19 mouse cellular contexts compared by ENCODE assay signal in the genomic region with DNA sequence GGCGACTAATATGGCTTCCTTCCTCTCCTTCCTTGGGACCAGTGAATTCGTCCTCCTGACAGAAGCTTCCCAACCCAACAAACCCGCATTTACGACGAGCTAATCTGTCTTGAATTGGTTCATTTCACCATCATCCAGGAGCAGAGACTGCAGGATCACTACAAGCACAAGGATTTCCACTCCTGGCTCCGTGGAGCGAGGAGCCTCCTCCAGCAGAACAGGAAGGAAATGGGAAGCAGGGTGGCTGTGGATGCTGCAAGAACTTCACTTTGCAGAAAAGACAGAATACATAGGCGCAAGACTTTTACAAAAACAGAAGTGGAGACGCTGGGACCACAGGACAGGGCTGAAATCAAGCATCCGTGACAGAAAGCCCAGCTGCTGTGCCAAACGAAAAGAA. TPM values are rescaled to one million over a fixed set of nuclear protein-coding genes. Genes with fewer than 3 reads are reported as not detected.
DNase-seq lines count a peak whose midpoint lies in the region; ATAC-seq and TF ChIP-seq lines count a peak whose summit lies in the region.
"Had no signal": no experiment of that assay in that cellular context is flagged by ENCODE, and none has a peak within 500 bp of the region (broad histone marks: within the 10 kb centered on the region; RNA-seq: fewer than 3 reads in every experiment).

No protein-coding gene starts in this region.

- H3K4me2 ChIP-seq in kidney, embryonic 16.5 days (replicated peaks; ENCODE audit: low read depth, low read length): 0 out of 2 replicates have a peak overlapping the region, but pooled peaks have one; percentile 1
- peak overlapping the region; percentile 92 for H3K4me2 ChIP-seq in liver, postnatal 0 days (ENCODE audit: low read depth, low read length)

- H3K9ac ChIP-seq in kidney, embryonic 16.5 days (replicated peaks; ENCODE audit: low read length): no peak overlapping the region
- 0 out of 2 replicates have a peak overlapping the region, but pooled peaks have one; percentile 35 for H3K9ac ChIP-seq in liver, postnatal 0 days (replicated peaks)

- no peaks in the 10 kb centered on the region for H3K9me3 ChIP-seq in kidney, embryonic 16.5 days (ENCODE audit: low read length)
- H3K9me3 ChIP-seq in liver, postnatal 0 days (ENCODE audit: low read length): no peaks in the 10 kb centered on the region
- H3K9me3 ChIP-seq: lung, embryonic 15.5 days had no signal

- no peaks in the 10 kb centered on the region for H3K27me3 ChIP-seq in kidney, embryonic 16.5 days (ENCODE audit: insufficient read depth, low read length)
- no peaks in the 10 kb centered on the region for H3K27me3 ChIP-seq in liver, postnatal 0 days (ENCODE audit: insufficient read depth, low read length)
- H3K27me3 ChIP-seq: lung, embryonic 15.5 days had no signal

- no peak for TF ChIP-seq CTCF in gastrocnemius, adult 2 months (IDR thresholded peaks at IDR 0.05)
- TF ChIP-seq CTCF in liver, postnatal 0 days (IDR thresholded peaks at IDR 0.05; ENCODE audit: low read depth): no peak

- peaks cover 9% of the 10 kb centered on the region for H3K36me3 ChIP-seq in kidney, embryonic 16.5 days (ENCODE audit: insufficient read depth, low read length)
- H3K36me3 ChIP-seq in liver, postnatal 0 days (replicated peaks; ENCODE audit: insufficient read depth, low read length): peaks cover 8% of the 10 kb centered on the region

- TF ChIP-seq EP300 in liver, postnatal 0 days (IDR thresholded peaks at IDR 0.05; ENCODE audit: low read depth): no peak

- peaks cover 41% of the 10 kb centered on the region for H3K4me1 ChIP-seq in kidney, embryonic 16.5 days (ENCODE audit: insufficient read depth, low read length)
- H3K4me1 ChIP-seq in brown adipose tissue, adult 24 weeks (ENCODE audit: control insufficient read depth, insufficient read depth, insufficient read length, low read length): peaks cover 10% of the 10 kb centered on the region
- H3K4me1 ChIP-seq in liver, postnatal 0 days (ENCODE audit: insufficient read depth): peaks cover 45% of the 10 kb centered on the region

- no peak for DNase-seq in gastrocnemius, adult 2 months
- DNase-seq in gastrocnemius, postnatal 10 days: no peak
- no peak for DNase-seq in kidney, postnatal 14 days
- DNase-seq in liver, postnatal 0 days: no peak
- no peak for DNase-seq in embryo, embryonic 10 days (ENCODE audit: low spot score)
- no peak for DNase-seq in cerebellum, postnatal 14 days
- DNase-seq: adrenal gland, postnatal 10 days; embryo, embryonic 11 days; heart, postnatal 4 days had no signal

- ATAC-seq in kidney, embryonic 16.5 days (ENCODE audit: low FRiP score, low TSS enrichment): no peak
- no peak for ATAC-seq in liver, postnatal 0 days
- ATAC-seq: forebrain, embryonic 16.5 days; hindbrain, embryonic 16.5 days; intestine, postnatal 0 days had no signal

- intact Hi-C loops in gastrocnemius, adult 2 months (cut with DNase I): loop anchor here (5.0 kb wide), 1 partner anchor 68 kb away; the partner anchor contains the start of genes Casp9 and Dnajc16

- peak overlapping the region; percentile 25 for H3K4me3 ChIP-seq in gastrocnemius, adult 2 months
- no peak overlapping the region for H3K4me3 ChIP-seq in kidney, embryonic 16.5 days (ENCODE audit: low read length)
- peak overlapping the region; percentile 26; the same call in 1 of the 2 replicates for H3K4me3 ChIP-seq in brown adipose tissue, adult 24 weeks (ENCODE audit: insufficient read depth, low read depth, low read length)
- H3K4me3 ChIP-seq in liver, postnatal 0 days (ENCODE audit: low read depth, low read length): no peak overlapping the region

- WGBS in kidney, embryonic 16.5 days: 37% methylated on average over 11 of the region's 11 CpGs
- 44% methylated on average over 11 of the region's 11 CpGs for WGBS in liver, postnatal 0 days (ENCODE audit: insufficient replicate concordance)

- H3K27ac ChIP-seq in gastrocnemius, adult 2 months: peak overlapping the region; percentile 80
- peak overlapping the region; percentile 20; the same call in 1 of the 2 replicates for H3K27ac ChIP-seq in kidney, embryonic 16.5 days (ENCODE audit: low read length)
- H3K27ac ChIP-seq in brown adipose tissue, adult 24 weeks (replicated peaks; ENCODE audit: low read depth, low read length): peak overlapping the region; percentile 62; the same call in 1 of the 2 replicates
- H3K27ac ChIP-seq in liver, postnatal 0 days (ENCODE audit: low read depth): peak overlapping the region; percentile 58

RNA-seq across cellular contexts. Expression of gene Ddi2, which starts 1.4 kb away (rescaled TPM):
- total RNA-seq in gastrocnemius, adult 2 months (2021): 10 to 100 TPM; 37.8 to 46.5 TPM
- total RNA-seq in gastrocnemius, postnatal 10 days (2021): 10 to 100 TPM; 41.8 to 44.7 TPM
- 19.1 and 20.9 TPM in 2 replicates for polyA plus RNA-seq in kidney, embryonic 16.5 days (2015; fragmentation: Nextera tagmentation; extraction: Ambion mirVana)
- polyA plus RNA-seq in brown adipose tissue, adult 24 weeks (2012; ENCODE audit: insufficient read depth, insufficient read length, missing spikeins): 9.4 and 12.3 TPM in 2 replicates
- polyA plus RNA-seq in liver, postnatal 0 days (2015; fragmentation: Nextera tagmentation; extraction: Ambion mirVana): 21.7 and 22.6 TPM in 2 replicates

RNA-seq across cellular contexts. Expression of gene Agmat, which starts 21.9 kb away (rescaled TPM):
- total RNA-seq in gastrocnemius, adult 2 months (2021): not detected
- total RNA-seq in gastrocnemius, postnatal 10 days (2021): 1 to 10 TPM in 1 of 2 experiments, under 1 TPM in 1; 0.78 to 1.2 TPM
- polyA plus RNA-seq in kidney, embryonic 16.5 days (2015; fragmentation: Nextera tagmentation; extraction: Ambion mirVana): 1.7 and 2.0 TPM in 2 replicates
- polyA plus RNA-seq in brown adipose tissue, adult 24 weeks (2012; ENCODE audit: insufficient read depth, insufficient read length, missing spikeins): not detected in 2 replicates
- 101 and 105 TPM in 2 replicates for polyA plus RNA-seq in liver, postnatal 0 days (2015; fragmentation: Nextera tagmentation; extraction: Ambion mirVana)
- total RNA-seq: gastrocnemius, adult 18-20 months; midbrain, postnatal 0 days had no signal
- polyA plus RNA-seq: C2C12; forebrain, embryonic 16.5 days; midbrain, postnatal 0 days had no signal

RNA-seq across cellular contexts. Expression of gene Rsc1a1, which starts 39.2 kb away (rescaled TPM):
- 1 to 10 TPM; 3.8 to 5.6 TPM for total RNA-seq in gastrocnemius, adult 2 months (2021)
- total RNA-seq in gastrocnemius, postnatal 10 days (2021): 1 to 10 TPM; 2.8 to 5.5 TPM
- 0.62 TPM in 1 of 2 replicates, not detected in the other for polyA plus RNA-seq in kidney, embryonic 16.5 days (2015; fragmentation: Nextera tagmentation; extraction: Ambion mirVana)
- polyA plus RNA-seq in brown adipose tissue, adult 24 weeks (2012; ENCODE audit: insufficient read depth, insufficient read length, missing spikeins): 3.0 TPM in 1 of 2 replicates, not detected in the other
- not detected in 2 replicates for polyA plus RNA-seq in liver, postnatal 0 days (2015; fragmentation: Nextera tagmentation; extraction: Ambion mirVana)
- polyA plus RNA-seq: hindbrain, embryonic 16.5 days; intestine, postnatal 0 days; lung, embryonic 15.5 days; midbrain, postnatal 0 days; stomach, embryonic 16.5 days had no signal

RNA-seq across cellular contexts. Expression of gene Plekhm2, which starts 59.9 kb away (rescaled TPM):
- total RNA-seq in gastrocnemius, adult 2 months (2021): 10 to 100 TPM; 32.9 to 34.7 TPM
- total RNA-seq in gastrocnemius, postnatal 10 days (2021): 10 to 100 TPM; 26.8 to 29.3 TPM
- 6.4 TPM in 2 replicates for polyA plus RNA-seq in kidney, embryonic 16.5 days (2015; fragmentation: Nextera tagmentation; extraction: Ambion mirVana)
- 8.8 and 12.9 TPM in 2 replicates for polyA plus RNA-seq in brown adipose tissue, adult 24 weeks (2012; ENCODE audit: insufficient read depth, insufficient read length, missing spikeins)
- polyA plus RNA-seq in liver, postnatal 0 days (2015; fragmentation: Nextera tagmentation; extraction: Ambion mirVana): 1.7 TPM in 2 replicates

Comparison
In these comparisons a context has a peak if more than half of its experiments do, and no peak if none do; other contexts are left out.
1. H3K27ac ChIP-seq: peak in every context shown above with its lines; median percentile 80 in gastrocnemius, adult 2 months; 62 in brown adipose tissue, adult 24 weeks; 58 in liver, postnatal 0 days; 20 in kidney, embryonic 16.5 days.
2. H3K4me3 ChIP-seq: peak in gastrocnemius, adult 2 months (single experiment) and brown adipose tissue, adult 24 weeks (single experiment); none in kidney, embryonic 16.5 days (single experiment) and liver, postnatal 0 days (single experiment).
3. RNA of gene Agmat, which starts 21.9 kb away (polyA plus RNA-seq): 101 to 105 TPM in liver, postnatal 0 days; 1.7 to 2.0 TPM in kidney, embryonic 16.5 days and not detected in brown adipose tissue, adult 24 weeks; every median in the first group is over 10 times any median in the second.